Mouse (Mus musculus) neutrophil, adult 83 days (primary cell): ENCODE results near the gene Gabrb3. TPM values are rescaled to one million over a fixed set of nuclear protein-coding genes. Genes with fewer than 3 reads are reported as not detected.

ENCODE experiments used
- total RNA-seq, 2 experiments: library from RNA; stranded (reverse); gene quantifications; one replicate each; pipeline ENCODE4 v1.2.4; 2023

Gene Gabrb3
- not detected for total RNA-seq

DNA sequence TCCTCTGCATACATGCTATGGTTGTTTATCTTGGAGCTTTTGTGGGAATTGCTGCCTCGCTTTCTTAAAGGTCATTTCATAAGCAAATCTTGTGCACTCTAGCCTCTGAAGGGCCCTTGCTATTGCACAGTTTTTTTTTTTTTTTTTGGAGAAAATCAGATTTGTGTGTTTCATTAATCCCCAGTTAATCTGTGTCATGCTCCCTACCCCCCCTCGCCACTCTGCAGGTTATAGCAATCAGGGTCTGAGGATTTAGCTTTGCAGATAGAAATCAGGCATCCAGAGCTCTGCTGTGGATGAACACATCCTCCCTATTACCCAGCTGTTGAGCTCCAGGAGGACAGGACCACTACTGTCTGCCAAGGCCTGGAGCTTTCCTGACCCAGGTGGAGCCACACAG lies at the start of gene Gabrb3:
TSS of gene Gabrb3 (plus strand) at position 301 of the 400 bp plus-strand sequence.

GRCm38 (mm10) chr7:57386517-57387340 lies 32.8 kb upstream of the Gabrb3 start, which contains the start of gene Gabrg3:
TSS of gene Gabrg3 (minus strand) at chr7:57387188.

DNA sequence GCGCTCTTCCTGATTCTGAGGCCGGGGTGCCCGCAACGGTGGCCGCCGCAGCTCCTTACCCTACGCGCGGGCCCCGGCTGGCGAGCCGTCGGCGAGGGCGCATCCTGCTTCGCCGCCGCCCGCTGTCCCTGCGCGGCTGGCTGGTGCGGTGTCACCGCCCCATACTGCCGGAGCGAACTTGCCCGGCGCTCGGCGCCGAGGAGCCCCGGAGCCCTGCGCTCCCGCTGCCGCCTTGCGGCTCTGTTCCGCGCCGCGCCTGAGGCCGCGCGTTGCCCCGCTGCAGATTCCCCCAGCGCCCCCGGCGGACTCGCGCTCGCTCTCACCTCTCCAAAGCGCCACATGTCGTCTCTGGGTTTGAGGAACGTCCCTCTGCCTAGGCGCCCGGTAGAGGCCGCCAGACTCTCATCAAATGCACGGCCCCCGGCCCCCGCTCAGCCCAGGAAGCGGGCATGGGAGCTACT lies 90.2 kb downstream of the Gabrb3 start, which contains the start of gene Gabra5:
TSS of gene Gabra5 (minus strand) at position 379 of the 461 bp plus-strand sequence.

Other genes with a start within 250 kb of the Gabrb3 start
- gene Gabrg3, start 32.5 kb upstream of the Gabrb3 start, total RNA-seq, result not detected
- not detected for gene Gabra5, start 90.4 kb downstream of the Gabrb3 start, total RNA-seq